Mouse (Mus musculus) testis, adult 2 months (tissue): ENCODE measurements around the gene Clic1.

Experiments used
- CTCF ChIP-seq: fragments of 200-500 bp; IDR thresholded peaks from 2 replicates; pipeline ENCODE4 v1.5.1; 2012; ENCODE audit warnings: low read depth, mild to moderate bottlenecking, inconsistent platforms, low read length, moderate library complexity; ENCODE audit not compliant: control insufficient read depth, insufficient read depth, insufficient replicate concordance
- POLR2A ChIP-seq: fragments of 200-500 bp; IDR thresholded peaks from 2 replicates; pipeline ENCODE4 v1.6.1; 2012; ENCODE audit warnings: low read depth, mild to moderate bottlenecking, inconsistent platforms, low read length, moderate library complexity; ENCODE audit not compliant: control insufficient read depth

DNA sequence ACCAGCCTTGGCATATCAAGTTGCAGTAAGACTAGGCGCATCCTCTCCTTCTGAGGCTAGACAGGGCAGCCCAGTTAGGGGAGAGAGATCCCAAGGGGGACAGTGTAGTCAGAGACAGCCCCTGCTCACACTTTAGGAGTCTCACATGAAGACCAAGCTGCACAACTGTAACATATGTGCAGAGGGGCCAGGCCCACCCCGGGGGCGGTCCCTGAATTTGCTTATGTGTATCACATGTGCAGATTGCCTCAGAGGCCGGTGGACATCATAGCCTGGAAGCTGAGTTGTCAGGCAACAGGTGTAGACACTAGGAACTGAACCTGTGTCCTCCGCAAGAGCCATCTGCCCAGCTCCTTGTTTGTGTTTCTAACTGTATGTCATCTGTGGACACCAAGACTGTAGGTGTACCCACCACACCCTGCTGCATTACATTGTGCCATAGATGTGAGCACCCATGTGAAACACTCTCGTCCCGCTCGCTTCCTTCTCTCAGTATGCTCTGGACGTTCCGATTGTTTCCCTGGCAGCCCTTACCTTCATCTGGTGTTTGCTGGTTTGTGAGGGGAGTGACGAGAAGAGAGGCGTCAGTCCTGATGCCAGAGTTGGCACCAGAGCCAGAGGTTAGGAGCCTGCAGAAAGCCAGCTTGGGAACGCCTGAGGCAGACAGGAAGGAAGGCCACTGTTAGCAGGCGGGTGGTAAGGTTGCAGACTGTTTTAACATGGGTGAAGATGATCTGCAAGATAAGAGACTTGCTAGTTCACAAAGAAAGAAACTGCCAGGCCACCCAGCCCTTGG lies 42.8 kb downstream of the Clic1 start:
- TF ChIP-seq POLR2A (no peak), CTCF (no peak)
